Mouse (Mus musculus): ENCODE data around the gene Galnt7. TPM values are rescaled to one million over a fixed set of nuclear protein-coding genes. Genes with fewer than 3 reads are reported as not detected.

Galnt7 gene
- total RNA-seq, 2 experiments from 2014 or later, result 9.6 to 12.6 TPM

- Histone ChIP-seq H3K4me3 (peak overlapping the region; percentile 94), H3K27ac (peak overlapping the region; percentile 92; the same call in 1 of the 2 replicates)
- no peak for TF ChIP-seq CTCF (IDR thresholded peaks at IDR 0.05)
- no peak for DNase-seq (ENCODE audit: extremely low spot score in 1 of 2, low spot score in 2 of 2)
- intact Hi-C loops (cut with DNase I), result loop anchor here (5.0 to 10.0 kb wide), 2 partner anchors 141 to 217 kb away; no protein-coding TSS in a partner anchor
These were observed 1.5 kb downstream of the Galnt7 start for GRCm38 (mm10) chr8:57651357-57651688.

- Histone ChIP-seq H3K27ac (no peak overlapping the region), H3K4me3 (no peak overlapping the region)
- TF ChIP-seq CTCF (IDR thresholded peaks at IDR 0.05), result no peak
- DNase-seq (ENCODE audit: extremely low spot score in 1 of 2, low spot score in 2 of 2), result no peak
- intact Hi-C loops (cut with DNase I), result loop anchor here (5.0 to 10.0 kb wide), 2 partner anchors 142 to 215 kb away; no protein-coding TSS in a partner anchor
These were observed 2.6 kb downstream of the Galnt7 start for GRCm38 (mm10) chr8:57650216-57650615.

- TF ChIP-seq CTCF (IDR thresholded peaks at IDR 0.05), result no peak
- Histone ChIP-seq H3K27ac (no peak overlapping the region), H3K4me3 (no peak overlapping the region)
- intact Hi-C loops (cut with DNase I), result no loop called here
- DNase-seq (ENCODE audit: extremely low spot score in 1 of 2, low spot score in 2 of 2), result no peak
These were observed 5.3 kb downstream of the Galnt7 start for GRCm38 (mm10) chr8:57647566-57647965.

- TF ChIP-seq CTCF (IDR thresholded peaks at IDR 0.05), result no peak
- intact Hi-C loops (cut with DNase I), result no loop called here
- Histone ChIP-seq H3K4me3 (no peak overlapping the region), H3K27ac (no peak overlapping the region)
- no peak for DNase-seq (ENCODE audit: extremely low spot score in 1 of 2, low spot score in 2 of 2)
These were observed 8.6 kb downstream of the Galnt7 start for GRCm38 (mm10) chr8:57644281-57644680.

- no peak overlapping the region for H3K4me3 ChIP-seq
- no peak for TF ChIP-seq CTCF (IDR thresholded peaks at IDR 0.05)
- intact Hi-C loops (cut with DNase I), result no loop called here
- DNase-seq (ENCODE audit: extremely low spot score in 1 of 2, low spot score in 2 of 2), result no peak
- H3K27ac ChIP-seq, result no peak overlapping the region
These were observed 10.1 kb downstream of the Galnt7 start for GRCm38 (mm10) chr8:57642722-57643121.

- no peak for DNase-seq (ENCODE audit: extremely low spot score in 1 of 2, low spot score in 2 of 2)
- TF ChIP-seq CTCF (IDR thresholded peaks at IDR 0.05), result no peak
- Histone ChIP-seq H3K27ac (no peak overlapping the region), H3K4me3 (no peak overlapping the region)
- intact Hi-C loops (cut with DNase I), result no loop called here
These were observed 13.9 kb downstream of the Galnt7 start for GRCm38 (mm10) chr8:57638925-57639324.

- Histone ChIP-seq H3K27ac (no peak overlapping the region), H3K4me3 (no peak overlapping the region)
- no peak for DNase-seq (ENCODE audit: extremely low spot score in 1 of 2, low spot score in 2 of 2)
- intact Hi-C loops (cut with DNase I), result no loop called here
- TF ChIP-seq CTCF (IDR thresholded peaks at IDR 0.05), result no peak
These were observed 15.1 kb downstream of the Galnt7 start for GRCm38 (mm10) chr8:57637599-57638280.

GRCm38 (mm10) chr8:57636698-57637097 lies 16.1 kb downstream of the Galnt7 start:
- intact Hi-C loops (cut with DNase I), result no loop called here

GRCm38 (mm10) chr8:57636281-57636680 lies 16.6 kb downstream of the Galnt7 start:
- no peak for TF ChIP-seq CTCF (IDR thresholded peaks at IDR 0.05)
- H3K4me3 ChIP-seq, result no peak overlapping the region
- DNase-seq (ENCODE audit: extremely low spot score in 1 of 2, low spot score in 2 of 2), result no peak
- intact Hi-C loops (cut with DNase I), result no loop called here
- H3K27ac ChIP-seq, result no peak overlapping the region

More at GRCm38 (mm10) chr8:57636698-57637097, 16.1 kb downstream of the Galnt7 start:
- DNase-seq (ENCODE audit: extremely low spot score in 1 of 2, low spot score in 2 of 2), result no peak
- no peak for TF ChIP-seq CTCF (IDR thresholded peaks at IDR 0.05)
- Histone ChIP-seq H3K4me3 (no peak overlapping the region), H3K27ac (no peak overlapping the region)

GRCm38 (mm10) chr8:57631780-57632179 lies 21.1 kb downstream of the Galnt7 start:
- no peak for TF ChIP-seq CTCF (IDR thresholded peaks at IDR 0.05)
- Histone ChIP-seq H3K4me3 (no peak overlapping the region), H3K27ac (no peak overlapping the region)
- no peak for DNase-seq (ENCODE audit: extremely low spot score in 1 of 2, low spot score in 2 of 2)
- intact Hi-C loops (cut with DNase I), result no loop called here

- intact Hi-C loops (cut with DNase I), result no loop called here
- H3K27ac ChIP-seq, result no peak overlapping the region
These were observed 22.7 kb downstream of the Galnt7 start for GRCm38 (mm10) chr8:57630148-57630547.

GRCm38 (mm10) chr8:57628787-57629664 lies 23.8 kb downstream of the Galnt7 start:
- no peak for TF ChIP-seq CTCF (IDR thresholded peaks at IDR 0.05)
- Histone ChIP-seq H3K4me3 (no peak overlapping the region), H3K27ac (no peak overlapping the region)
- intact Hi-C loops (cut with DNase I), result no loop called here
- DNase-seq (ENCODE audit: extremely low spot score in 1 of 2, low spot score in 2 of 2), result no peak

More at GRCm38 (mm10) chr8:57630148-57630547, 22.7 kb downstream of the Galnt7 start:
- TF ChIP-seq CTCF (IDR thresholded peaks at IDR 0.05), result no peak
- H3K4me3 ChIP-seq, result no peak overlapping the region
- no peak for DNase-seq (ENCODE audit: extremely low spot score in 1 of 2, low spot score in 2 of 2)

Measured in left cerebral cortex, adult 2 months (tissue).